Mouse (Mus musculus) embryonic facial prominence, embryonic 12.5 days (tissue): ENCODE data around the gene Shmt2. TPM values are rescaled to one million over a fixed set of nuclear protein-coding genes. Genes with fewer than 3 reads are reported as not detected.

Experiments used
- ATAC-seq: fragments of 200-750 bp; cut with Nextera tagmentation; 2 replicates; pipeline ENCODE4 v1.8.0; 2017; ENCODE audit not compliant: insufficient number of reproducible peaks, insufficient read depth, low FRiP score, low TSS enrichment
- H3K27ac ChIP-seq: fragments of 300-500 bp; sonication (generic); 2 replicates; pipeline ENCODE4 v1.5.1; 2016; ENCODE audit warnings: mild to moderate bottlenecking
- H3K27me3 ChIP-seq: fragments of 300-500 bp; sonication (generic); 2 replicates; pipeline ENCODE4 v1.6.1; 2016; ENCODE audit warnings: mild to moderate bottlenecking, moderate library complexity
- H3K36me3 ChIP-seq: fragments of 300-500 bp; sonication (generic); 2 replicates; pipeline ENCODE4 v1.6.1; 2016; ENCODE audit warnings: mild to moderate bottlenecking
- H3K4me1 ChIP-seq: fragments of 300-500 bp; sonication (generic); 2 replicates; pipeline ENCODE4 v1.6.1; 2016
- H3K4me2 ChIP-seq: fragments of 300-500 bp; sonication (generic); replicated peaks from 2 replicates; pipeline ENCODE4 v1.6.1; 2016; ENCODE audit warnings: mild to moderate bottlenecking, moderate library complexity
- H3K4me3 ChIP-seq: fragments of 300-500 bp; sonication (generic); 2 replicates; pipeline ENCODE4 v1.5.1; 2016; ENCODE audit warnings: mild to moderate bottlenecking
- H3K9ac ChIP-seq: fragments of 300-500 bp; sonication (generic); 2 replicates; pipeline ENCODE4 v1.6.1; 2016; ENCODE audit warnings: mild to moderate bottlenecking, moderate library complexity
- H3K9me3 ChIP-seq: fragments of 300-500 bp; sonication (generic); 2 replicates; pipeline ENCODE4 v1.6.1; 2016; ENCODE audit warnings: mild to moderate bottlenecking, moderate library complexity
- WGBS: fragments of 180-500 bp; shearing (Covaris S2); methylation state at CpG from one replicate; pipeline ENCODE4 v1.1.7; 2016; 5-methylcytosine and 5-hydroxymethylcytosine counted together
- polyA plus RNA-seq: library from polyadenylated mRNA; unstranded; fragments of >200 nt; fragmentation: Nextera tagmentation; extraction: Ambion mirVana; gene quantifications from 2 replicates; pipeline ENCODE4 v1.2.1, GENCODE M21; 2016

Shmt2 gene
- polyA plus RNA-seq, 1 experiment from 2014 or later: 82.4 TPM

DNA sequence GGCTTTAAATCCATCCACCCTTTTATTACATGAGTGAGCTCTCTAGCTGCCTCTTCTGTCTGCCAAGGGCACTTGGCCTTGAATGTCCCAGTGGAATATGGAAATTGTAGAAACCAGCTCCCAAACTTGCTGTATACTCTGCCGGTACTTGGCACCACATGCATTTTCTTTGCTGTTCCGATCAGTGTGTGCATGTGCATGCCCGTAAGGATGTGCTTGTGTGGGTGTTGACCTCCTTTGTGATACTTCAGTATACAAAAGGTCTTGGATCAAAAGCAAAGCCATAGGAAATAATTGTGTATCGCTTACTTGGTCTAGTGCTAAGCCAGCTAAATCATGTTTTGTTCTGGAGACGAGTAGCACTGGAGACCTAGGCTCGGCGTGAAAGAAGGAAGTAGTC is 33.4 kb downstream of the Shmt2 start:
- H3K4me2 ChIP-seq: no peak overlapping the region
- no peak overlapping the region for H3K9ac ChIP-seq
- H3K27me3 ChIP-seq: no peaks in the 10 kb centered on the region
- no peaks in the 10 kb centered on the region for H3K9me3 ChIP-seq
- 0 out of 2 replicates have a peak, but pooled peaks cover 7% of the 10 kb centered on the region for H3K4me1 ChIP-seq
- no peak overlapping the region for H3K27ac ChIP-seq
- peaks cover 57% of the 10 kb centered on the region for H3K36me3 ChIP-seq
- WGBS: 88% methylated on average over 7 of the region's 7 CpGs
- H3K4me3 ChIP-seq: no peak overlapping the region
- no peak for ATAC-seq

DNA sequence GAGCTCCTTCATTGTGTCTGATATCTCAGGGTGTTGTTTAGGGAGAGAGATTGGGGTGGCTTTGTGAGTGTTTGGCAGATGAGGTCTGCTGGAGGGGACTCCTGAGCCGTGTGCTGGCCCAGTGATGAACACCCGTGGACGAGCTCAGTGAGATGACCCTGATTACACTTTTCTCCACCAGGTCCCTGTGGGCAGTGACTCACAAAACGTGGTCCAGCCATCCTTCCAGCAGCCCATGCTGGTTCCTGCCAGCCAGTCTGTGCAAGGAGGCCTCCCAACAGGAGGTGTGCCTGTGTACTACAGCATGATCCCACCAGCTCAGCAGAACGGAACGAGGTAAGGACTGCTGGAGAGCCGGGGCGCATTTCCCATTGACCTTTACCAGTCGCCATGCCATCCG is 37.0 kb downstream of the Shmt2 start:
- Histone ChIP-seq H3K36me3 (peaks cover 63% of the 10 kb centered on the region), H3K27me3 (no peaks in the 10 kb centered on the region), H3K4me3 (no peak overlapping the region), H3K27ac (no peak overlapping the region), H3K4me2 (no peak overlapping the region), H3K4me1 (0 out of 2 replicates have a peak, but pooled peaks cover under 1% of the 10 kb centered on the region), H3K9me3 (no peaks in the 10 kb centered on the region), H3K9ac (no peak overlapping the region)
- 90% methylated on average over 10 of the region's 10 CpGs for WGBS
- no peak for ATAC-seq

DNA sequence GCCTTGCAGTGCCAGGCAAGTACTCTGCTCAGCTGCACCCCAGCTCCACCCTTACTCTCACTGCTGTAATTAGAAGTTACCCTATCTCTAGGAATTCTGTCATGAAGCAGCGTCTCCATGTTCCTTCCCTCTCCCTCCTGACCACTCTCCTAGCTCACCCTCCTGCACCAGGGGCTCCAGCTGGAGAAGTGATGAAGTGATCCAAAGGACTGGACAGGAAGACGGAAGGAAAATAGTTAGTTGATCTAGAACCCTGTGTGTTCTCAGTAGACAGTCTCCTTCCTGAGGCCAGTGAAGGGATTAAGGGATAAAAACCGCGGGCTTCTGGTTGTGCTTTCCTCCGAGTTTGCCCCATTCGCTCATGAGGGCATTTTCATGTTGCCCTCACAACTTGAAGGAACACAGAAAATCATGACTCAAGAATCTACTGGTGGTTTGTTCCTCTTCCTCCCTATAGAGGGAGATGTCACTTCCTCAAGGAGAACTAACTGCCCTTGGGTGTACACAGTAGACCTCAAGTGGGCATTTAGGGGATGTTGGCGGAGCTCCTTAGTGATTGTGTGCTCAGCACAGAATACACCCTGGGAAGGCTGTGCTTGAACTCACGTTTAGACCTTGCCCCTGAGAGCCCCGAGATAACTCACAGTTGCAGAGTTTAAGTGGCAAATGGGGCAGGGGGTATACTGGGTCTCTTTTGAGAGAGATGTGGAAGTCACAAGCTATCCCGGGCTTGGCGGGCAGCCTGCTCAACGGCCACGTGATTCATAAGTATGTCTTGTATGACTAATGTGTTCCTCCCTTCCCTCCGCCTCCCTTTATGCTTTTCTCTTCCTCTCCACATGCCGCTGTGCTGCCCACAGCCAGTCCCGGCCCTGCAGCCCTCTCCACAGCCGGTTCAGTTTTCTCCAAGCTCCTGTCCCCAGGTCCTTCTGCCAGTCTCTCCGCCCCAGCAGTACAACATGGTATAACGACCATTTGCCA is 41.1 kb downstream of the Shmt2 start:
- peaks cover 63% of the 10 kb centered on the region for H3K36me3 ChIP-seq
- no peak overlapping the region for H3K9ac ChIP-seq
- no peaks in the 10 kb centered on the region for H3K27me3 ChIP-seq
- H3K4me3 ChIP-seq: no peak overlapping the region
- H3K4me2 ChIP-seq: no peak overlapping the region
- no peaks in the 10 kb centered on the region for H3K4me1 ChIP-seq
- H3K9me3 ChIP-seq: no peaks in the 10 kb centered on the region
- no peak overlapping the region for H3K27ac ChIP-seq
- no peak for ATAC-seq
- 89% methylated on average over 19 of the region's 19 CpGs for WGBS

DNA sequence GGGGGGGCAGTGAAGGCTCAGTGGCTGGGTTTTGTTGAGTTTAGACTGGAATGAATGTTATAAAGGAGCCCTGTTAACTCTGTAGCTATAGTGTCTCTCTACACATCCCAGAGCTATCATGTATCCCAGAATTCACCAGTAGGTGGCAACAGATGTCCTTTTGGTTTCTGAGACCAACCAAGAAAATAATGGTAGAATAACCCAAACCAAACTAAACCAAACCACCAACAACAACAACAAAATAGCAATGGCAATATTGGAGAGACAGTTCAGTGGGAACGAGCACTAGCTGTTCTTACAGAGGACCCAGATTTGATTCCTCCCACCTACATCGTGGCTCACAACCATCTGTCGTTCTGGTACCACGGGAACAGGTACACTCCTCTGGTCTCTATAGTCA is 43.1 kb downstream of the Shmt2 start:
- ATAC-seq: no peak; the same call in 1 of the 2 replicates
- Histone ChIP-seq H3K4me3 (no peak overlapping the region), H3K27ac (no peak overlapping the region), H3K4me2 (no peak overlapping the region), H3K9me3 (no peaks in the 10 kb centered on the region), H3K36me3 (peaks cover 54% of the 10 kb centered on the region), H3K27me3 (no peaks in the 10 kb centered on the region), H3K9ac (no peak overlapping the region), H3K4me1 (no peaks in the 10 kb centered on the region)
- WGBS: 94% methylated on average over 4 of the region's 4 CpGs

DNA sequence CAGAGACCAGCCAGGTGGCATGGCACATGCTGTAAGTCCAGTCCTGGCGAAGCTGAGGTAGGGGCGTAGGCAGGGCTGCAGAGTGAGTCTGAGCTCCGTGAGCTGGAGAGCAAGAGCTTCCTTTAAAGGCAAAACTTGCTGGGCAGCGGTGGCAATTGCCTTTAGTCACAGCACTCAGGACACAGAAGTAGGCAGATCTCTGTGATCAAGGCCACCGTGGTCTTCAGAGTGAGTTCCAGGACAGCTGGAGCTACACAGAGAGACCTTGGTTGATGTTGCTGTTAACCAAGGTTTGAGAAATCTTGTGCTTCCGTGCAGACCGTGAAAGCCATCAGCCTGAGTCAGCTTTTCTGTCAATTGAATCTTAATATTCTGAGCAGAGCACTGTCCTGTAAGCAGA is 44.9 kb downstream of the Shmt2 start:
- no peaks in the 10 kb centered on the region for H3K27me3 ChIP-seq
- no peak overlapping the region for H3K27ac ChIP-seq
- no peak overlapping the region for H3K9ac ChIP-seq
- no peaks in the 10 kb centered on the region for H3K4me1 ChIP-seq
- H3K9me3 ChIP-seq: no peaks in the 10 kb centered on the region
- H3K36me3 ChIP-seq: peaks cover 44% of the 10 kb centered on the region
- no peak overlapping the region for H3K4me3 ChIP-seq
- ATAC-seq: no peak
- 86% methylated on average over 7 of the region's 7 CpGs for WGBS
- no peak overlapping the region for H3K4me2 ChIP-seq

DNA sequence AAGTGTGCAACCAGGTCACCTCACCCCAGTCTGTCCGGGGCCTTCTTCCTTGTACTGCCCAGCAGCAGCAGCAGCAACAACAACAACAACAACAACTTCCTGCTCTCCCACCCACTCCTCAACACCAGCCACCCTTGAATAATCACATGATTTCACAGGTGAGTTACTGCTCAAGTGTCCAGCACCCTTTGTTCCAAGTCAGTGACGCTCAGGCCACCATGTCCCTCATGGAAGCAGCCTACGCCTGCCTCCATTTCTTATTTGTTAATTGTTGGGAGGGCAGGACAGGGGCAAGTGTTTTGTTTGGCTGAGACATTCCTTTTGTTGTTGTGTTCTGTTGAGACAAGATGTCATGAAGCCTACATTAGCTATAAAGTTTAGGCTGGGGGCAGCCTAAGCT is 45.7 kb downstream of the Shmt2 start:
- 88% methylated on average over 3 of the region's 3 CpGs for WGBS
- no peak overlapping the region for H3K9ac ChIP-seq
- ATAC-seq: no peak
- H3K36me3 ChIP-seq: peaks cover 38% of the 10 kb centered on the region
- no peak overlapping the region for H3K4me2 ChIP-seq
- H3K9me3 ChIP-seq: no peaks in the 10 kb centered on the region
- H3K27me3 ChIP-seq: no peaks in the 10 kb centered on the region
- no peak overlapping the region for H3K27ac ChIP-seq
- peaks cover 1% of the 10 kb centered on the region; the same call in 1 of the 2 replicates for H3K4me1 ChIP-seq
- no peak overlapping the region for H3K4me3 ChIP-seq

DNA sequence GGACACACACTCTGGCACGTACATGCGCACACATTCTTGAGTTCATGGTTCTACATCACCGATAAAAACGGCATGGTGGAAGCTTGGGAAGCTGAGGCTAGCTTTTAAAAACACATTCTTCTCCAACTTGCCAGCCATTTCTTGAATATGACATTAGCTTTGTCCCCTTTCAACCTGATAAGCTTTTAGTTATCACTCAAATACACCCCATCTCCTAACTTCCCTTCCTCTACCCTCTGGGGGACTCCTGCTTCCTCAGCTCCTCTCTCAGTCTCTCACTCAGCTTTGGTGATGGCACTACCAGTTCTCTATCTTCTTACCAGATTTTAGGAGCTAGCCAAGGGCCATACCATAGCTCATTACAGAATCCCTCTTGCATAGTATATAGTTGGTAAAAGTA is 47.1 kb downstream of the Shmt2 start:
- H3K36me3 ChIP-seq: peaks cover 34% of the 10 kb centered on the region

DNA sequence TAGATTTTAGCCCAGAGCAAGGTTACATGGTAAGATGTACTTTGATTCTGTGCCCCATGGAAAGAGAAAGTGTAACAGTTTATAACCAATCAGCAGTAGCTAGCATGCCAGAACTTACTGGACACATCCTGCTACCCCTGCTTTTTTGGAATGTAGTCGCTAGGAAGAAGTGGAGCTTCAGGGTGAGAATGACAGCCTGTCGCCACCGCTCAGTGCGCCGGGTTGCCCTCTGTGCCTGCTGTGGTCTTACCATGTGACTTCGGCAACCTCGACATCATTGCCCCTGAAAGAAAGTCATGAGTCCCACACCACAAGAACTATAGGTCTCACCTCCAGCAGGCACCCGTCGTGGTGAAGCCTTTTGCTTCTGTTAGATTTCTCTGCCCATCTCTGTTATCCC is 49.5 kb downstream of the Shmt2 start:
- Histone ChIP-seq H3K9me3 (no peaks in the 10 kb centered on the region), H3K36me3 (peaks cover 42% of the 10 kb centered on the region), H3K4me3 (no peak overlapping the region), H3K4me2 (no peak overlapping the region), H3K4me1 (peaks cover 9% of the 10 kb centered on the region; the same call in 1 of the 2 replicates), H3K9ac (no peak overlapping the region), H3K27me3 (no peaks in the 10 kb centered on the region), H3K27ac (no peak overlapping the region)
- 85% methylated on average over 9 of the region's 9 CpGs for whole genome bisulfite sequencing
- ATAC-seq: no peak

More for the DNA sequence above, 47.1 kb downstream of the Shmt2 start:
- H3K4me1 ChIP-seq: peaks cover 9% of the 10 kb centered on the region; the same call in 1 of the 2 replicates
- H3K27me3 ChIP-seq: no peaks in the 10 kb centered on the region
- no peak overlapping the region for H3K27ac ChIP-seq
- H3K4me2 ChIP-seq: no peak overlapping the region
- ATAC-seq: no peak
- no peak overlapping the region for H3K4me3 ChIP-seq
- WGBS: 93% methylated on average over 4 of the region's 4 CpGs
- H3K9me3 ChIP-seq: no peaks in the 10 kb centered on the region
- no peak overlapping the region for H3K9ac ChIP-seq

DNA sequence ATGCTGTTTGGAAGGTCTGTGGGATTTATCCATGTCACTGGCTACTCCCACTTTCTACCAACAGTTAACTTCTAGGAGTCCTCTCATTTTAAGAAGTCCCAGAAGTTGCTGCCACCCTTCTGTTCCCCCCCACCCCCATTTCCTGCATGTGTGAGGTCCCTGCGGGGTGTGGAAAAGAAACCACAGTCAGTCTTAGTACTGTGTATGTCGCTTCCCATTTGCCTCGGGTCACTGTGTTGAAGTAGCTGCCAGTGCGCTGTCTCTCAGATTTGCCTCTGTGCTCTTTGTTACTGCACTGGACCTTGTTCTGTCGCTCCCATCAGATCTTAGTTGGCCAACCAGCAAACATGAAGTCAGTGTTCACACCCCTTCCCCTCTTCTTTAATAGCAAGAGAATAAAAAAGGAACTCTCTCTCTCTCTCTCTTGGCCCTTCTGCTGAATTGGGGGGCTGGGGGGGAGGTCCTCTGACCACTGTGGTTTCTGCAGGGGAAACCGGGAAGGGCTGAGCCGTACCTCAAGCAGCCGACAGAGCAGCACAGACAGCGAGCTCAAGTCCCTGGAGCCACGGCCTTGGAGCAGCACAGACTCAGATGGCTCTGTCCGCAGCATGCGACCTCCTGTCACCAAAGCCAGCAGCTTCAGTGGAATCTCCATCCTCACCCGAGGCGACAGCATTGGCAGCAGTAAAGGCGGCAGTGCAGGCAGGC is 50.8 kb downstream of the Shmt2 start:
- peaks cover 32% of the 10 kb centered on the region for H3K36me3 ChIP-seq
- no peaks in the 10 kb centered on the region for H3K27me3 ChIP-seq
- no peak overlapping the region for H3K4me2 ChIP-seq
- H3K27ac ChIP-seq: no peak overlapping the region
- WGBS: 41% methylated on average over 15 of the region's 15 CpGs
- no peak overlapping the region for H3K9ac ChIP-seq
- H3K4me3 ChIP-seq: no peak overlapping the region
- no peaks in the 10 kb centered on the region for H3K9me3 ChIP-seq
- peaks cover 9% of the 10 kb centered on the region; the same call in 1 of the 2 replicates for H3K4me1 ChIP-seq
- no peak for ATAC-seq

Other genes with a start within 250 kb of the Shmt2 start
- gene Mbd6, start 233.4 kb downstream of the Shmt2 start, polyA plus RNA-seq: 17.2 and 23.3 TPM in 2 replicates
- gene Mars, start 210.7 kb downstream of the Shmt2 start, polyA plus RNA-seq: 138 and 142 TPM in 2 replicates
- 1.8 and 2.6 TPM in 2 replicates for gene Arhgap9, start 200.5 kb downstream of the Shmt2 start, polyA plus RNA-seq
- 15.5 and 16.4 TPM in 2 replicates for gene Gli1, start 180.5 kb downstream of the Shmt2 start, polyA plus RNA-seq
- gene Inhbe, start 168.0 kb downstream of the Shmt2 start, polyA plus RNA-seq: 0.03 TPM in 1 of 2 replicates, not detected in the other
- gene Inhbc, start 152.0 kb downstream of the Shmt2 start, polyA plus RNA-seq: 0.09 TPM in 1 of 2 replicates, not detected in the other
- gene R3hdm2, start 142.1 kb downstream of the Shmt2 start, polyA plus RNA-seq: 44.9 and 53.0 TPM in 2 replicates
- gene Stac3, start 20.8 kb downstream of the Shmt2 start, polyA plus RNA-seq: 5.9 and 7.9 TPM in 2 replicates
- gene Ndufa4l2, start 7.5 kb downstream of the Shmt2 start, polyA plus RNA-seq: 2.9 and 3.4 TPM in 2 replicates
- 6.5 and 8.0 TPM in 2 replicates for gene Nxph4, start 12.1 kb upstream of the Shmt2 start, polyA plus RNA-seq
- 115 TPM in 2 replicates for gene Lrp1, start 98.7 kb upstream of the Shmt2 start, polyA plus RNA-seq
- 13.0 and 13.3 TPM in 2 replicates for gene Stat6, start 120.5 kb upstream of the Shmt2 start, polyA plus RNA-seq
- gene Nemp1, start 144.5 kb upstream of the Shmt2 start, polyA plus RNA-seq: 9.0 and 11.9 TPM in 2 replicates
- gene Nab2, start 146.1 kb upstream of the Shmt2 start, polyA plus RNA-seq: 18.8 and 19.5 TPM in 2 replicates
- gene Myo1a, start 182.7 kb upstream of the Shmt2 start, polyA plus RNA-seq: 0.20 and 0.58 TPM in 2 replicates
- gene Tac2, start 202.0 kb upstream of the Shmt2 start, polyA plus RNA-seq: 1.2 and 2.1 TPM in 2 replicates
- 4.8 and 5.2 TPM in 2 replicates for gene Zbtb39, start 217.1 kb upstream of the Shmt2 start, polyA plus RNA-seq
- 0.48 and 0.70 TPM in 2 replicates for gene Gpr182, start 229.3 kb upstream of the Shmt2 start, polyA plus RNA-seq
- not detected in 2 replicates for gene Rdh1, start 237.3 kb upstream of the Shmt2 start, polyA plus RNA-seq
- gene Rdh16f1, start 237.3 kb upstream of the Shmt2 start, polyA plus RNA-seq: 0.09 TPM in 1 of 2 replicates, not detected in the other